Mouse (Mus musculus): ENCODE measurements around the gene Mical2. TPM values are rescaled to one million over a fixed set of nuclear protein-coding genes. Genes with fewer than 3 reads are reported as not detected.

The Mical2 gene
- total RNA-seq, 2 experiments from 2014 or later: 645 to 717 TPM

DNA sequence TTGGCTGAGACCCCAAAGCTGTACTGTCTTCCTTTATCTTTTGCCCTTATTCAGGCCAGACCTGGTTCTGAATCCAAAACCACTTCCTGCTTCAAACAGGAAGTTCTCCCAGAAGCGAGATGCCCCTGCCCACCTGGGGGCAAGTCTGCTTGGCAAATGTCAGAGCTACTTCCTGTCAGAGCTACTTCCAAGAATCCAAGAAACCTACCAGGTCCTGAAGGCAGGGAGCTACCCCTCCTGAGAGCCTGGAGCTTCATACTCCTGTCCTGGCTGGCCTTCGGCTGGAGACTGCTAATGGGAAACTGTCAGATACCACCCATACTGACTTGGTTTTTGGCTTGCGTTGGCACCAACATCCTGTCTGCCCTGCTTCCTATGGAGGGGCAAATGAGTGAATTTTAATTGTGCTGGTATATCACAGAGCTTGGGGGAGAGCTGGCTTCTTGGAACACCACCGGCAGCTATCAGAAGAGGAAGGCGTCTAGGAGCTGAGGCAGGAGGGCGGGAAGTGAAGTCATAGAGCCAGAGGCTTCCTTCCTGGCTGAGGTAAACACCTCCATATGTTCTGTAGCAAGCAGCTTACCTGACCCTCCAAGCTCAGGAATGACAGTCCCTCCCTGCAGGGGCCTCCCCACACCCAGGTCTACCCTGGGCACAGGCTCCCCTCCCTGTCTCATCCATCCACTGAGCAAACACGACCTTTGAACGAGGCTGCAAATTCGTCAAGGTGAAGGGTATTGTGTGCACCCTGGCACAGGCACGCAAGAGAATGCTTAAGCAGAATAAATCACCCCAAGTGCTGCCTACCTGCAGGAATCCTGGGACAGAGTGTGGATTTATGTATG is 17.1 kb upstream of the Mical2 start:
- no peak for DNase-seq (ENCODE audit: extremely low spot score in 1 of 2, low spot score in 1 of 2)

DNA sequence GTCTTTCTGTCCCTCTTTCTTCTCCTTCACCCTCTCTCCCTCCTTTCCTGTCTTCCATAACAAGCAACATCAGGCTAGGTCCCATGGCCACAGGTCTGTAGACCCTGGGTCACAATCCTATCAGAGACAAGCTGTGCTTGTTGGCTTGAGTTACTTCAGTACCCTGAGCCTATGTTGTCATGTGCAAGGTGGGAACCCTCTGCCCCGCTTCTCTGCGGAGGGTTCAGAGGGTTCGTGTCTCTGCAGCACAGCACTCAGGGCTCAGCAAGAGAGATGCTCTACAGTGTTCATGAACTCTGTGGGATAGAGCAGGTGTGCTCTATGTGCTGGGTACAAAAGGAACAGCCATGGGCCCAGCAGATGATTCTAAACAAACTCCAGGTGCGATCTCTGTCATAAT is 16.0 kb upstream of the Mical2 start:
- no peak for DNase-seq (ENCODE audit: extremely low spot score in 1 of 2, low spot score in 1 of 2)

DNA sequence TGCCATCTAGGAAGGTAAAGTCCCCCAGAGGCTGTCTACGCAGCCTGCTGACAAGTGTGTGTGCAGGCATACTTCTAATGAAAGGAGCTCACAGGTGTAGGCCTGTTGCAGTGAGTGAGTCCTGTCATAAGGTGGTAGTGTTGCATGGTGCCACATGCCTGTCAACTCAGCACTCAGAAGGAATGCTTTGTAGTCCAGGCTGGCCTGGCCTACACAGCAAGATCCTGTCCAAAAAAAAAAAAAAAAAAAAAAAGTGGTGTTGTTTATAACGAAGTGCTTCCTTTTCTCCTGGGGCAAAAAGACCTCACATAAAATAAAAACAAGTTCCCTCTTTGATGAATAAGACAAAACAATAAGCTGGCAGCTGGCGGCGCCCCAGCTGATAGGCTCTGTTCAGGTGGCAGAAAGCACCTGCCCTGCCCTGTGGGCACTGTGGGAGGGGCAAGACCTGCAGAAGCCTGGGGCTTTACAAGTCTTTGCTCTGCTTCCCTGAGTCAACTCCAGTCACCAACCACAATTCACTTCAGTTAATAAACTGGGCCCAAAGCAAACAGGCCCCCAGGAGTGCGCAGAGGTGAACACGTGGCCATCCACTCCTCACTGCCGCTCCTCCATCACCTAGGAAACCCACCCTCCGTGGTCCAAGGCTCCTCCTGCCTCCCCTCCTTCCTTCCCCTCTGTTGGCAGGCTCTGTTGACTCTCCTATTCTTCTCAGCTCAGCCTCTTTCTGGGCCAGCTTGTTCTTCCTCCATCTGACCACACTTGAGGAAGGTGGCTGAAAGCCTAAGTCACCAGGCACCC is 12.5 kb upstream of the Mical2 start:
- DNase-seq (ENCODE audit: extremely low spot score in 1 of 2, low spot score in 1 of 2): no peak

DNA sequence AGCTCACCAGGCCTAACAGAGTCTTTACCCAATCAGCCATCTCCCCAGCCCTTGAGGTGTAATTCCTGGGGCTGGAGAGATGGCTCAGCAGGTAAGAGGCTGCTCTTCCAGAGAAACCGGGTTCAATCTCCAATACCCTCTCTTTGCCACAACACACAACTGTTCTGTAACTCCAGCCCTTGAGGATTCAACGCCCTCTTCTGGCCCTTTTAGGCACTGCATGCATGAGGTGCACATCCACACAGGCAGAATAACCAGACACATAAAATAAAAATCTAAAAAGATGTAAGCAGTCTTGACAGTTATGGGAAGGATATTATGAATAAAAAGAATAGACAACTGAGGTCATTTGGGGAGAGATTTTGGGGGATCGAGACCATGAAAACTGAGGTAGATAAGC is 9.8 kb upstream of the Mical2 start:
- no peak for DNase-seq (ENCODE audit: extremely low spot score in 1 of 2, low spot score in 1 of 2)

DNA sequence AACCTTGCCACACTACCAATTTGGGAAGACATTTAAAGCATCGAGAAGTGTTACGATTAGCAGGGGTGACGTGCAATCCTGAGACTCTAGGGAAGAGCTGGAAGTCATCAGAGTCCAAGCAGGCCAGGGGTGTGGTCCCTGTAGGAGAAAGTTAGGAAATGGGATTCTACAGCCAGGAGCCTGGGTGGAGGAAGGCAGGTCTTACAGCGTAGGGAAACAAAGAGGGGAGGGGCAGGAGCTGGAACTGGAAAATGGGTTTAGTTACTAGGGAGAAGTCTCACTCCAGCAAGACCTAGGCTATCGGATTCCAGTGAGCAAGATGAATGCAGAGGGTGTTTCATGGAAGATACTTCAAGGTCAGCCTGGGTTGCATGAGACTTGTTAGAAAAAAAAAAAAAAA is 8.9 kb upstream of the Mical2 start:
- no peak for DNase-seq (ENCODE audit: extremely low spot score in 1 of 2, low spot score in 1 of 2)

DNA sequence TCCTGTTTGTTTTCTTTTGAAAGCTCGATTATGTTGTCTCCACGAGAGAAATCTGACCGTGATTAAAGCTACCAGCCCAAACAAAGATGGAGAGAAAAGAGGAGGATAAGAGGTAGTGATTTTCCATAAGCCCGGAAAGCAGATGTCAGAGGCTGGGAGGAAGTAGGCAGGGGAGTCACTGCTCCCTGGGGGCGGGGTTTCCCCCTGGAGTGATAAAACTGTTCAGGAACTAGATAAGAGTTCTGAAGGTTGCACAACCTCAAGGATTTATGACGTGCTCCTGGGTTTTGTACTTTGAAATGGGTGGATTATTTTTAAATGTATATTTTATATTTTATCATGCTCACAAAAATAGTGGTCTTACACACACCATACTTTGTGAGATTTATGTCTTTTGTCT is 8.4 kb upstream of the Mical2 start:
- DNase-seq (ENCODE audit: extremely low spot score in 1 of 2, low spot score in 1 of 2): no peak

DNA sequence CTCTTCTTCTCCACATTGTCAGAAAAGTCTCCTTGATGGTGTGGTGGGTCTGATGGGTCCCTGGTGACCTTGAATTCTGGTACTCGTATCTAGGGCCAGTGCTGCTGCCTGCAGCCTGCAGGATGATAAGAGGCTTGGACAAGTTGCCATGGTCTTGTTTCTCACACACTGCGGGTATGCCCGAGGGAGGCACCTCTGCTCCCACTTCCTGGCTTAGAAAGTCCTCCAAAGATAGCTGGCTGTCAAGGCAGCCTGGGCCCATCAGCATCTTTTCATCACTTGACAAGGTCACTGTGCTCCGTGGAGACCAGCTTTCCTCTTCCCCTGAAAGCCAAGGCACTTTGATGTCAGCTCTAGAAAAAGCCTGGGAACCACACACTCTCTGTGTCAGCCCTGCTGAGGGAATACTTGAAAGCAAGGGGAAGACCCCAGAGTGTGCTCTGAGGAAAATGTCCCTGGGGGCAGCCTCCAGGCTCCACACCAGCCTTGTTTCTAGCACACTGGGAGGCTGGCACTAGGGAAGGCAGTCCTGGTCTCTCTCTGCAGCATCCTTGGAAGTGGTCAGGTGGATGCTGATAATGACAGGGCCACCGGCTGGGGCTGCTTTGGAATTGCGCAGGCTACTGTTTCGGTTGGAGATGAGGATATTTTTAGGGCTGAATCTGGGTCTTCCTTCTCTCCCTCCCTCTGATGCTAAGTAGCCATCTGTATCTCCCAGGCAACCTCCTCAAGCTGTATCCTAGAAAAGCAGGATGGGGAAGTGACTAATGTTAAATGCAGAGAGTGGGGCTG is 2.7 kb upstream of the Mical2 start:
- DNase-seq (ENCODE audit: extremely low spot score in 1 of 2, low spot score in 1 of 2): no peak

DNA sequence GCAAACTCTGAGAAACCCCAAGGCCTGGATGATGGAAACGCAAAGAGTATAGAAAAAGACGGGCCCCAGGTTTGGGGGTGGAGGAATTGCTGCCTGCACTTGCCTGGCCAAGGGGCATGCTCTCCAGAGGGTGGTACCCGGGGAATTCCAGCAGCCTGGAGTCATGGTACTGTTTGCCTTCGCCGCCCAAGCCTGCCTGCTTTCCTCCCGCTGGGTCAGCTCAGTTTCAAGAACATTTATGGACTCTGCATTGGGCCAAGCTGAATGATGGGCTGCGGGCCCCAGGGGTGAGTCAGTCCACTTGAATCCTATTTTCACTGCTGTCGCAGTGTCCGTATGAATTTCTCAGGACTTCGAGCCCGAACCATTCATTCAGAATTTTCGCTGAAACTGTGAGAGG is 802 bp upstream of the Mical2 start:
- DNase-seq (ENCODE audit: extremely low spot score in 1 of 2, low spot score in 1 of 2): no peak

DNA sequence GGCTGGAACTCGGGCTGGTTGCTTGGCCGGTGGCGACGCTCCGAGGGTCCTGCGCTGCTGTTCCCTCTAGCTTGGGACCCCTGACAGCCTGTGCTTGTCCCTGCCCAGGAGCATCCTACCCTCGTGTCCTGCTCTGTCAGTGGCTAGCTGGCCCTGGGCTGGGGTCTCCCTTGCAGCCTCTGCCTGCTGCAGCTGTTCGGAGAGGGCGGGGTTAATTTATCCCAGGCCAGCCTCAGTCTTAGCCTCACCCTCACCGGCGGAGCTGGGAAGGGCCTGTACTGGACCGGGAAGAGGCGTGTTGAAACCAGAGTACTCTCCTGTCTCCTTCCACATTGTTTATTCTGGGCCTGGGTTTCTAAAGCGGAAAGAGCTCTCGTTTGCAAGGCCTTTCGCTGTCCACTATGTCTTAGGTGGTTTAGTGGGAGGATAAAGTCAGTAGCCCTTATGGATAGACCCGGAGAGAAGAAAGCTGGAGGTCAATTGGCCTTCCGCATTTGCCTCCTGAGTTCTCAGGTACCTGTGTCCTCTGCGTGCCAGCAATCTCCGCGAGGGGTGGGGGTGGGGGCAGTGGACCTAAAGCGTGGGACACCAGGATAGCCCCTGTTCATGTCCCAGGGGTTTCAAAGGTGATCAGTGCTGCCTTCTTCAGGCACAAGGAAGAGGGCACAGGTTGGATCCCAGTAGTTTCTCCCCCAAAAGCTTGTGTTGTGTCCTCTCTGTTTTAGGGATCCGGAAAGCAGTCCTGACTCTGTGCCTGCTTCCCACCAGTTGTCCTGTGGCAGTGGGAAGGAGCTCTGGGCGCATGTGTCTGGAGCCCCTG is 1.0 kb downstream of the Mical2 start:
- no peak for DNase-seq (ENCODE audit: extremely low spot score in 1 of 2, low spot score in 1 of 2)

DNA sequence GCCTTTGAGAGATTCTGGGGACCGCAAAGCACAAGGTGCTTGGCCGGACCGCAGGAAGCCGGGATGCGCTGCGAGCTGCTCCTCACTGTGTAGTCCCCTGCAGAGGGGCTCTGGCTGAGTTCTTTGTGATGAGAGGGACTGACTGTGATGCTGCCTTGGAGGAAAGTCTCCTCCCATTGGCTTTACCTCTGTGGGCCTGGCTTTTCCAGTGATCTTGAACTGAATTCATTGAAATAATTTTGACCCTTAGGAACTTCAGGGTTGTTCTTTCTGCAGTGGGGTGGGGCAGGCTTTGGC is 1.6 kb downstream of the Mical2 start:
- DNase-seq (ENCODE audit: extremely low spot score in 1 of 2, low spot score in 1 of 2): no peak

DNA sequence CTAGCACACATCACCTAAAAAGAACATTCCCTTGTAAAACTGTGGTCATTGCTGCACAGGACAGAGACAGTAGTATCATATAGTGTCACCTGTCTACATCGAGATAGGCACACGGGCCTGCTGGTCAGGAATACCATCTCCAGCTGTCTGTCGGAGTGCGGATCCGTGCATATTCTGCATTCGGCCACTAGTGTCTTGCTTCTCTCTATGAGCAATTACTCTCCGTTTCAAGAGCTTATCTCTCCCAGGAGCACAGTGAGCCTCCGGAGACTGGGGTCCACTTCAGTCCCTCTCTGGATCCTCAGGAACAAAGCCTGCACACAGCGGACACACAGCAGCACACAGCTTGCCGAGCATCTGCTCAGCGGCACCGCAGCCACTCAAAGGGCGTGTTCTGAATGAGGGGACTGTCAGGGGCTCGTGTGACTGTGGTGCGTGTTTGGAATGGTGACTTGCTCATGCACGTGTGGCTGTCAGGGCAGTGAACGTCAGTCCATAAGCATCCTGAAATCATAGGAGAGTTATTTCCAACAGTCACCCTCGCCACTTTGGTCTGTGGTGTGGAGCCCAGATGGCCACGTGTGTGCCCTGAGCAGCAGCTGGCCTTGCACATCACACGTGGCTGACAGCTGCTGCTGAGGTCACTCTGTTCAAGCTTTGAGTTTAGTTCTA is 3.3 kb downstream of the Mical2 start:
- DNase-seq (ENCODE audit: extremely low spot score in 1 of 2, low spot score in 1 of 2): no peak

DNA sequence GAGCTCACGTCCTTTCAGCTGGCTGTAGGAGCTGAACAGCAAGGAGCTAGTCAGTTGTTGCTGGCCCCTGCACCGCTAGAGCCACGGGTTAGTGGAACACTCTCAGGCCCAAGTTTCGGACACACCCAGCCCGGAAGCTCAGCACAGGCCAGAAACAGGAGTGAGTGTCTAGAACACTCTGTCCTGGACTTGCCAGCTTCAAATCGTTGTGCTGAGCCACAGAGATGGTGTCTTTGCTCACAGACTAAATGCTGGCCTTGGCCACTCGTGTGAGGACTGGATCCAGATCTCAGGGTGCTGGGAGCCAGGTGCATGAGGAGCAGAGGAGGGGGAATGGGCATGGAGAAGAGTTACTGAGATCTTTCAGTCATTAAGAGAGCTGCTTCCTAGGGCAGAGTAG is 6.1 kb downstream of the Mical2 start:
- no peak for DNase-seq (ENCODE audit: extremely low spot score in 1 of 2, low spot score in 1 of 2)

DNA sequence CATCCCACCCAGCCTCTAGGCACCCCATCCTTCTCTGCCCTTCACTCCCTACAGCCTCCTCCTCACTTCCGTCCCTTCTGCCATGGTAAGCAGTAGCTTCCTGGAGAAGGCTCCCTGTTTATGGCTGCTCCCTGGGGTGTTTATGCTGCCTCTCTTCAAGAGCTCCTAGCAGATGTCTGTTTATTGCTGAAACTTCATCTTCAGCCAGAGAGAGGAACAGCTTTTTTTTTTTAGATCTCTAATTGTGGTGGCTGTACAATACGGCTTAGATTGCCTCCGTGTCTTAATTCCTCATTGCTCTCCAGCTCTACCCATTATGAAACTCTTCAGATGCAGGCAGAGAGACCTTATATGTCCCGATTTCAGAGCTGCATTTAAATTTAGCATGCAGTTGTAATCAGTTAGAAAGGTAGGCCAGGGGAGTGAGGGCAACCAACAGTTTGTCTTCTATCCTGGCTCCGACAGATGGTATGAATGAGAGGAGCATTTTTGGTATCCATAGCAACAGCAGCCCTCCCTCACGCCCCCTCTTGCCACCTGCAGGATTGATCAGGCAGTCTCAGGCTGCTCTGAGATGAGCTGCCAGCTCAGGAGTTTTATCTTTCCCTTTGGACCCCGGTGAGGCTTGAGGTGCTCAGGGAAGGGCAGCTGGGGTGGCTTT is 7.8 kb downstream of the Mical2 start:
- DNase-seq (ENCODE audit: extremely low spot score in 1 of 2, low spot score in 1 of 2): no peak

DNA sequence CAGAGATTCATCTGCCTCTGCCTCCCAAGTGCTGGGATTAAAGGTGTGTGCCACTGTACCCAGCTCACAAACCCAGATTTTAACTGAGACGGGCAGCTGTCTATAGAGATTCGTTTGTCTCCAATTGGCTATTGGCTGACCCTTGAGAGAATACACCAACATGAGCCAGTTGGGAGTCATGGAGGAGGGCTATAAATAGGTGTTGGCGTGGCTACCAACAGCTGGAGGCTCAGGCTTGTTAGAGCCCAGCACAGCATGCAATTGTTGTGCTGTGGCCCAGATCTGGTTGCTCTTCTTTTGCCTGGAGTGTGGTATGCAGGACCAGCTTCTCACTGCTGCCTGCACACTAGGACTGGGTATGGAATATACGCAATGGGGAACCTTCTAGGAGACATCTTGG is 8.8 kb downstream of the Mical2 start:
- DNase-seq (ENCODE audit: extremely low spot score in 1 of 2, low spot score in 1 of 2): no peak

DNA sequence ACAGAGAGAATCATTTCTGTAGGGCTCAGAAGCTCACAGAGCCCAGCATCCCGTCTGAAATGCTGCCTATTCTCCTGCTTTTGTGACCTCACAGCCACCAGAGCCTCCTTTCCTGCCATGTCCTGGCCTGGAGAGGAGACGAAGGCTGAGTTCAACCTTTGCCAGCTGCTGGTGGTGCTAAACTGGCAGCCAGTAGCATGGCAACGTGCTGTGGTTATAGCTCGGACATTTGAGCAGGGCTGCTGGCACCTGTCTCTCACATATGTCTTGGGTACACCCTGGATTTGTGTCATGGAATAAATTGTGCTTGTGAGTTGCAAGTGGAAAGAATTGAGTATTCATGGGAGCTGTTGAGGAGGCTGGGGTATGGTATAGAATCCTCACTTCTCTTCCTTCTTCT is 9.8 kb downstream of the Mical2 start:
- DNase-seq (ENCODE audit: extremely low spot score in 1 of 2, low spot score in 1 of 2): no peak

DNA sequence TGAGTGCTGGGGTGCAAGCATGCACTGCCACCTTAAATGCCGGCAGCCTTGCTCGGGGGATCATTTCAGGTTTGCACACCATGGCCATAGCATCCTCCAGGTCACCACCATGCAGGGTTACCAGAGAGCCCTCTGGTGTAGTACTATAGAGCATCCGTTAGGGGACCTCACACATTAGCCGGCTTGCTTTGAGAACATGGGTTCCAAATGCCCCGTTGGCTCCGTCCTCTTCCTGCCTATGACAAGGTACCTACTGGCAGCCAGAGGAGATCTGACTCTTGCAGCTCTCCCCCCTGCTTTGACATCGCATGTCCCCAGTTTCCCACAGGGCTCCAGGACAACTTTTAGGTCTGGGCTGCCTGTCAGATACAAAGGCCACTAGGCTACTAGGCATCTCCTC is 11.6 kb downstream of the Mical2 start:
- no peak for DNase-seq (ENCODE audit: extremely low spot score in 1 of 2, low spot score in 1 of 2)

DNA sequence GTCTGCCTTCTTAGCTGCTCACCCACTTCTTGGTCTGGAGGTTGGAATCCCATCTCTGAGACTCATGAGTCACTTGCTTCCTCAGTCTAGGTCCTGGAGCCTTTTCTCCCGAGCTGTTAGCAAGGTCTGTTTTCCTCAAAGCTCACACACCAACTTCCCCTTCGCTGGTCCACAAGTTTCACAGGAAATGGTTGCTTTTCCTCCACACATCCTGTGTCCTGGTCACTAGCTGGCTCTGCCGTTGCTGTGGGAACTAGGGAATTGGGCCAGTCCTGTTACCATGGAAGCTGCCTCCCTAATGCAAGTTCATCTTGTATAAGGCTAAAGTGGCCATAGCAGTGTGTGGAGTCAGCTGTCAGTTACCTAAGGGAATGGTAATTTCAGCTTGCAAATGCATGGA is 12.2 kb downstream of the Mical2 start:
- no peak for DNase-seq (ENCODE audit: extremely low spot score in 1 of 2, low spot score in 1 of 2)

DNA sequence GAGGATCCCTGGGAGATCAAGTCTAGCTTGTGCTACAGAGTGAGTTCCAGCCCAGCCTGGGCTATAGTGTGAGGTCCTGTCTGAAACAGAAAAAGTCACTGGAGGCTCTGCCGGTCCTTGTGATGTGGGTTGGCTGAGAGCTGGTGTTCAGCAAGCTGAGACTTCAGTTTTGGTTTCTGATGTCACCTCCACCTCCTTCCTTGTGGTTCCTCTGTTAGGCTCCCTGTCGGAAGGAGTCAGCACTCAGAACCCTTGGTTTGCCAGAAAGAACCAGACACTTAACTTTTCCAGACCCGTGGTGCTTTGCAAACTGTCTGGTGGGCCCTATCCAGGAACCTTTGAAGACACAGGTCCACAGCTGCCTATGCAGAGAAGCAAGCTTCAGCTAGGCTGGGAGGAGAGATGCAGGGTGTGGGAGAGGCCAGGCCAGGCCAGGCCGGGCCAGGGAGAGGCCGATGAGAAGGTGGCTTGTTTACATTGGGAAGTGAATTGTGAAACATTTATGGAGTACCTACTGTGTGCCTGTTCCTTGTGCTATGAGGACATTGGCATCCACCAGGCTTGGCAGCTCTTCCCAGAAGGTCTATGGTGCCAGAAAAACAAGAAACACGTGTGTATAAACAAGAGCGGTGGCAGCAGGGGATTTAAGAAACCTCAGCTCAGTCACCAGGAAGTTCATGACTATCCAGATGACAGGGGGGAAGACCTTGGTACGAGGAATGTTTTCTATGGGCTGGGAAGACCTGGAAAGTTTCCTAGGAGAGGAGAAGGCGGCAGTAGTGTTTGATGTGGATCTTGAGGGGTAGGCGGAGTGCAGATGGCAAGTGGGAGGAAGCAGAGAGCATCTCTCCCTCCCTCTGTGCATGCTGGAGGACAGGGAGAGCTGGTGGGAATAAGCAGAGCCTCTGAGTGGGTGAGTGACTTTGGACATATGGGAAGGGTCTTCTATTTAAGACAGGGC is 13.4 kb downstream of the Mical2 start:
- DNase-seq (ENCODE audit: extremely low spot score in 1 of 2, low spot score in 1 of 2): no peak

Data from layer of hippocampus, postnatal 25 days (tissue).